Mouse (Mus musculus): ENCODE measurements at regions not wholly inside any gene's neighbourhood (a gene's known extent, or its start where the extent isn't known, plus 50 kb on each side); places are given as distances from the start of the nearest gene placed in this dataset.

DNA sequence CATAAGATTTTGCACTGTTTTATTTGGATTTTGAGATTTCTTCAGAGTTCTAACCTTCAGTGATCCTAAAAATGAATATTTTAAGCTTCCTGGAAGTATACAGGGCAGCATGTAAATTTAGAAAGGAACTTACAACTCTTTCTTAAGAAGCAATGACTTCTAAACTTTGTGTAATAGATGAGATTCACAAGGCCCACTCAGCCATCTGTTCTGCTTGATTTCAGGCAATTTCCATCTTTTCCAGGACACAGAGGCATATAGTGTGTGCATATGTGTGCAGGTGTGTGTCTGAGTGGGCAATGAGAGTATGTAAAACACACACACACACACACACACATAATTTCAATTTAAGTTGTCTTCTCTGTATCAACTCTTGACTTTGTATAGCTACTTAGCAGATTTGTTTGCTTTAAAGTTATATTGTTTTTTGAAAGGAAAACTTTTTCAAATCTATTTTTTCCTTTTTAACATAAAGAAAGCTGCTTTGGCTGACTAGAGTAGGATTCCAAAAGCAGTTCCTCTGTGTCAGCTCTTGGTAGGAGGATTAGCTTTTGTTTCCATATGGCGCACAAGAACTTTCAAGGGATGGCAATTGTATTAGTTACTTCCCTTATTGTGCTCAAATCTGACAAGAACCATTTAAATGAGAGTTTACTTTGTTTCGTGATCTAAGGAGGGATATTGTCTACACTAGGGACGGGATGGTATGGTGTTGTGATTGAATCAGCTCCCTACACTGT lies 387.6 kb downstream of the D3Ertd751e start:
- no peak for DNase-seq

DNA sequence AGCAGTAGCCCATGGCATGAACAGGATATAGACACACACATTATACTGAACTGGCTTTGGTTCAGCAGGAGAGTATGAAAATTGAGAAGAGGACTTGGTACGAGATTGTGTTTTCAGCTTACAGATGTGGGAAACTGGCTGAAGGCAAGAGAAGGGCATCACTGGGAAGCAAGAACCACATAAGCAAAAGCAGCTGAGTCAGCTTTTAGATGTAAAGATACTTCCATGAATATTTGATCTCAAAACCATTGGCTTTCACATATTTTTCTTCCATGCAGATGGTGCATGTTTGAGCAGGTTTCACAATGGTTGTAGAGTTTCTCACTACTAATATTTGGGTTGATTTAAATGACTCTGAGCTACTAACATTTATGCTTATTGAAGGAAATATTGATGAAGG lies 389.9 kb downstream of the D3Ertd751e start:
- DNase-seq: no peak

DNA sequence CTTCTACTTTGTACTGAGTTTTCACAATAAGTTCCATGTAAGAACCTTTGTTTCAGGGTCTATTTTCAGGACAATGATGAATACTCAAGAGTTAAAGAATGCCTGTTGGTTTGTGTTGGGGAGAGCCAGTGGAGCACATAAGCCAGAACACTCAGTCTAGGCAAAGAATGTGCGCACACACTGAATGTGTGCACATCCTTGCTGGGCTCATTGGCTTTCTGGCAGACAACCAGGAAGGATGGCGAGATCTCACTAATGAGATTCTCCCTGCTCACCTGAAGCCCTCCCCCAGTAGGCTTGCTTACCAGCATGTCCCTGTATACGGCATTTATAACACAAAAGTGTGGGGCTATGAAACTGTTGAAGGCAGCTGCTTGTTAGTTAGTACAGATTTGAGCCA lies 411.0 kb downstream of the D3Ertd751e start:
- DNase-seq: peak; percentile 43 to 59

DNA sequence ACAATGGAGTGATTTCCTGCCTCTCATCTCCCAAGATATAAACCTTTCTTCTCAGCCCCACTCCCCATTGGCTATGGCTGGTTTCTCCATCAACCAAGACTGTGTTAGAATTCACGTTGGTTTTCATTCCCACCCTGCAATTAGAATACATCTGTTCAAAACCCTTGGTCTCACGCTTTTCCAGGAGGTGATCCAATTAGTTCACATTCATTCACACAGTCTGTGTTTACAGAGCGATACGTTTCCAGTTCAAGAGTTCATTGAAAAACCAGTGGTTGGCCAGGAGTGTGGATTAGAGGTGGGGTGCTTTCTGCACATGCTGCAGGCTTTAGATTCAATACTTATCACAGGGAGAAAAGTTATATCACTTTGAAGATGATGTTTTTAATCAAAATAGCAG lies 412.5 kb downstream of the D3Ertd751e start:
- DNase-seq: no peak

DNA sequence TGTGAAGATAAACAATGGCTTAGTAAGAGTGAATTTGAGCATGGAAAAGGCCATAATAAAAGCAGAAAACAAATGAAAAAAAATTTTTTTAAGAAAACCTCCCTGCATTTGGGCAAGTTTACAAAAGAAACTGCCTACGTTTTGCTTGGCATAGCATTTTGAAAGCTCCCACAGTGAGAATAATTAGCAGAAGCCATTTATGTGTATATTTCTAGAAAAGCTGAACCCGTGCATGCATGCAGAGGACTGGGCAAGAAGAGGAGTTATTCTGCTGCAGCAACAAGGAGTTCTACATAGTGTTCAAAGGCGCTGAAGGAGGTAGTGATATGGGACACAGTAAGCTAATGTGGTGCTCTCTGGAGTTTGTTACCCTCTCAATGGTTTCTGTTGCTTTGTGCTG lies 421.3 kb downstream of the D3Ertd751e start:
- peak in 1 of 2 experiments; percentile 4 for DNase-seq

DNA sequence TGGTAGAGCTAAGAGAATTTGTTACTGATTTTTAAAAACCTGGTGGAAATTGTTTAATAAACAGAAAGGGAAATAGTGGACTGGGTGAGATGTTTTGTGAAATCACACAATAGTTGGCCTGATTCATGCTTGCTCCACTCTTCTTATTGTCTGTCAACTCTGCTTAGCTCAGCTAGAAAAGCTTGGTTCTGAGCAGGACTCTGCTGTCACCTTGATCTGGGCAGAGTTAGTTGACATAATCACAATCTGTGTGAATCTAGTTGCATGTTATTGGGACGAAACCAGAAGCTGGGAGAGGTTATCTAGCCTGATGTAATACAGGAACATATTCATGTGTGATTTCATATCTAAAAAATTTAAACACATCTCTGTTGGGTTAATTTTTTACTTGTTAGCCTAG lies 456.8 kb downstream of the D3Ertd751e start:
- peak; percentile 40 to 44 for DNase-seq

DNA sequence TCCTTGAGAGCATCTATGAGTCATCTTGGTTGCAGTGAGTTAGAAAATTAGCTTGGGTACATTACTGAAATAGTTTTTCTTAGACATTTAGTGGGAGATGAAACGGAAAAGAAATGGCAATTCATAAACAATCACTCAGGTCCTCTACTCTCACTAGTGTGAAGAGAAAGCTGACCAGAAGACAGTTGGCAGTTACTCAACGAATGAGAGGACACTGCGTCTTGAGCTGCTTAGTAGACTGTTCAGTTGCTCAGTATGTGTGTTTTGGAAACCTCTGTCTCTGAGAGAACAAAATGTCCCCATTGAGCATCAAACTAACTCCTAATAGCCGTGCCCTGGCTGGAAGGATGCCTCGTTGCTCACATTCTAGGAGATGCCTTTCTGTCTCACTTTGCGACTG lies 459.0 kb downstream of the D3Ertd751e start:
- no peak for DNase-seq

DNA sequence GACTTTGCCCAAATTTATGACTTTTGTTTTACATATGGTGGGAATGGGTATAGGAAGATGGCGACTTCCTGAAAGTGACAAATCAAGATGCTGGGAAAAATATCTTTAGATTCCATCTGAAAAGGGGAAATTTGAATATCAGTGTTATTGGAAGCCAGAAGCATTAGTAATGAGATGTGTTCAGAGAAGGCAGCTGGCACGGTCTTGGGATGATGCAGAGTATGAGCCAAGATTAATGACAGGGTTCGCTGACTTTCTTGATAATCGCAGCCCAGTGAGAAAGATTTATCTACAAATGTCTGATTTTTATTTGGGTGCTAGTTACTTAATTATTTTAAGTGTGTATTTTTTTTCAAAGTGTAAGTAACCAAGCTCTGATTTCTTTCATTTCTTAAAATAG lies 463.2 kb downstream of the D3Ertd751e start:
- peak; percentile 30 to 42 for DNase-seq

DNA sequence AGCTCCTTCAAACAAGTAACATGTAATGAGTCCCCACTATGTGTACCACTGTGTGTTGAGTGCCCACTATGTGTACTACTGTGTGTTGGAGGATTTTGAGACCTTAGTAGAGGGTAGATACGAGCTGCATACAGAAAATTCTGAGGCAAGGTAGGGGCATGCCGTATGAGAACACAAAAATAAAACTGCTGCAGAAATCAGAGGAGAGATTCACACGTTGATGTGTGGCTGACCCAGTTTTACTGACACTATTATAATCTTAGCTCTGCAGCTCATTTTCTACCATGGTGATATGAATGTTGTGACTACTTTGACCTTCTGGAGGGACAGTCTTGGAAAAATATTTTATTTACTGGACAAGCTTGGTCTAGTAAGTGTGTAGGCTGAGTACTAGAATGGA lies 469.0 kb downstream of the D3Ertd751e start:
- DNase-seq: no peak

DNA sequence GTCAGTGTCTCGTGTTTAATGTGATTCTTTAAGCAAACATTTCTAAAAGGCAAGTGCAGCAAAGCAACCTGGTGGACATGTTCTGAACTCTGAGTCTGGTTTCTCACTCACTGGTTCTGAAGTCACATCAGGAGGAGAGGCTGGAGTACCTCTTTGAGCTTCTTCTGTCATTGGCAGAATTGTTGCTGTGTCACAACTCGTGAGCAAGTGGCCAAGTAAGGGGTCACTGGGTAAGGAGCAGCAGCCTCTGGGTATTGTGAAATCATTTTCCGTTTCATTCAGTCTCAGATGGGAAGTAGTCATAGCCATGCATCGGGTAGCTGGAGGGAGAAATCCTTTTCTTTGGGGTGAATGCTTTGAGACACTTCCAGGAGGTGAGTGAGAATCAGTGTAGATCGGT lies 470.0 kb downstream of the D3Ertd751e start:
- no peak for DNase-seq

DNA sequence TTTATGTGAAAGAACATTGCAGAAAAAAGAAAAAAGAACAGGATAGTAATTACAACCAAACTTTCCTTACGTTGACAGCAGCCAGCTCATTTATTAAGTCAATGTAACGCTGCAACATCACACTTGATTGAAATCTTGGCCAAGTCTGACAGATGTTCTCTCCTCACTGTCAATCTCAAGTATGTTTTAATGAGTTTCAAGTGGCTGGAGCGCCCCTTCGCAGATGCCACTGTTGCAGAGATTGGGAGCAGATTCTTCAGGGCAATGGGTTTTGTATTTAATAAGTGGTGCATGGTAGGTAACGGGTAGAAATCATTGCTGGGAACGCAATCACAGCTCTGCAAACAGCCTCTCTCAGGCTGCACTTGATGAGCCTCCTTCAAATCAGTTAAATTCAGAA lies 470.8 kb downstream of the D3Ertd751e start:
- DNase-seq: no peak

DNA sequence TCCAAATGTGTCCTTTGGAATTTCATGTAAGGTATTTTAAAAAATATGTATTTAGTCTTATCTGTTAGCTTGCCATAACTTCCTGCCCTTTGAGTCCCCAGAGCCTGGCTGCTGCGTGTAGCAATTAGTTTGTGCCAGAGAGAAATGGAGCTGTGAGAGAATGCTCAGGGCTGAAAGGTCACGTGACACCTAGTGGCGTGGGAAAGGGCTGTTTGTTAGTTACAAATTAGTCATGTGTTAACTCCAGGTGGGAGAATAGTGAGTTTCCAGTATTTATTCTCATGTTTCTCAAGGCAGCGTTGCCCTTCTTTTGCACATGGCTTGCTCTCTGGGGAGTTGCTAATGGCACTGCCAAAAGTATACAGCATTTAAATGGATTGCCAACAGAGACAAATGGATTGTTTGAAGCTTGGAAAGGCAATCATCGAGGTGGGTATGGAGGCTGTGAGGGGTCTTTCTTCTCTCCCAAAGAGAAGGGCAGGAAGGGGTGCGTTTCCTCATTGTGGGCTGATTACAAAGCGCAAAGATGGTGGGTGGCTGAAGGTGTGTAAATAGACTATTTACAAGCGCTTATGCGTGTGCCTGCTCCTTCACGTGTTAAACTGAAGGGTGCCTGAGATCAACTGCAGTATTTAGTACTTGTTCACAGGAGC lies 472.3 kb downstream of the D3Ertd751e start:
- peak; percentile 23 to 34 for DNase-seq

DNA sequence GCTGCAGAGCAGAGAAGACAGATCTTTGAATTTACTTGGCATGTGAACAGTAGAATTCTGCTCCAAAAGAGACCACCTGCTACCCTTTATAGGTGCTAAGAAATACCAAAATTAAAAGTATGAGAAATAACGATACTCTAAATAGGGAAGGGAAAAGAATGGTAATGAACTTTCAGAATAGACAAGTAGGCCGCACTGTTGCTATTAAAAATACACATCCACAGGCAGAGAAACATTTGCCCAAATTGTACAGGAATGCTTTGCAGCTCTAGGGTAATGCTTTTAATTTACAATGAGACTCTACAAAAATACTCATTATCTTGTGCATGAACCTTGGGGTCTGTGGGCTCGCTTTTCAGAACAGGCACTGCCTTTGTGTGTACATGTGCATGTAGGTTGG lies 476.3 kb downstream of the D3Ertd751e start:
- no peak for DNase-seq

DNA sequence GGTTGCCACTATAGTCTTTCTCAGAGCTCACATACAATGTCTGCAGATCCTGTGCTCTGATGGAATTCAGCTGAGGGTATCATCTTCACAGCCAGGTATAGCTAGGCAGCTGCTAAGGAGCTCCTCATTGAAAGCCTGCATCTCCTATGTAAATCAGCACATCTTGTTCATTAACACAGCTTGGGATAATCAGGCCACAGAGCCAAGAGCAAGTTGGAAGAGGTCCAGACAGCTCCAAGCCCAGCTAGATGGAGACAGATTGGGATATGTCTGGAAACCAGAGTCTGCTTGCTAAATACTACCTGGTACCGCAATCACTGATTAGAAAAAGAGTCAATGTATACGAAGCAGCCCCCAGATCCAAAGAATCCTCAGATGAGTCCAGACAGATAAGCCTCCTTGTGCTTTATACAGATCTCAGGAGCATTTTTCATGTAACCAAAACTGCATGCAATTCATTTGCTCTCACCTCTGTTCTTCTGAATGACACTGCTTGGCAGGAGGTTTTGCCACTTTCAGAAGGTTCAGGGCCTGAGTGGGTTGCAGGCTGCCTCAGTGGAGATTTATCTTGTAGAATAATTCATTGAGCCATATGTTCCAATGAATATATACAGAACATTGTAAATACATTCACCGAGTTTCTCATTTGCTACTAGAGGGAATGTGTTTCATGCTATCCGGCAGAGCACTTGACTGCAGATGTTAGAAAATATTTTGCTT lies 485.4 kb downstream of the D3Ertd751e start:
- peak; percentile 88 to 90 for DNase-seq

DNA sequence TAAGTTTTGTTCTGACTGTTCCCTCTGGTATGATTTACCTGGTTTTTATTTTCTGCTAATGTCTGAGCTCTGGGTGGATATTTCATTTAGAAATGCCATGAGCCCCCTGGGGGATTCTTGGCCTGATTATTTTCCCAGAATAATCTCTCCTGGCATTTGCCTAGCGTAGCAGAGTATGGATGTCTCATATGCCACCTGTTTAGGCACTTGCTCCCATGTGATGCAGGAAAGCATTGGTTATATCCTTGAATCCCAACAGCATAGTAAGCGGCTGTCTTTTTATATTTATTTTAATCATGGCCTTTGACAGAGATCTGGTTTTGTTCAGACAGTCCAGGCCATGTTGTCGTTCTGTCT lies 486.0 kb downstream of the D3Ertd751e start:
- peak; percentile 60 to 70 for DNase-seq

DNA sequence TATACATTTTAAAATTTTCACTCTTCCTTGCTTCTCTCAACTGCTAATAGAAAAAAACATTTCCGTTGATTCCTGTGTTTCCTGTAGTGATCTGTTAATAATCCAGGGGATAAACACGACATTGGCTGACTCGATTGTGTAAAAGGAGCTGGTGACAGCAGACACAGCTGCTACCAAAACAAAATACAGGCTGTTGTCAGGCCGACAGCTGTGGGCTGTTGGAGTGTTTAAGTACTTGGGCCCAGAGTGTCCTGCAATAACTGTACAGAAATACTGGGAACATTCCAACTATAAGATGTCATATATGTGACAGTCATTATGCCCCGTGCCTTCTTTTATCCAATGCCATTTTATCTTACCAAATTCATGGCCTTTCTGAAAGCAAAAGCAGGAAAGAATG lies 489.9 kb downstream of the D3Ertd751e start:
- no peak for DNase-seq

DNA sequence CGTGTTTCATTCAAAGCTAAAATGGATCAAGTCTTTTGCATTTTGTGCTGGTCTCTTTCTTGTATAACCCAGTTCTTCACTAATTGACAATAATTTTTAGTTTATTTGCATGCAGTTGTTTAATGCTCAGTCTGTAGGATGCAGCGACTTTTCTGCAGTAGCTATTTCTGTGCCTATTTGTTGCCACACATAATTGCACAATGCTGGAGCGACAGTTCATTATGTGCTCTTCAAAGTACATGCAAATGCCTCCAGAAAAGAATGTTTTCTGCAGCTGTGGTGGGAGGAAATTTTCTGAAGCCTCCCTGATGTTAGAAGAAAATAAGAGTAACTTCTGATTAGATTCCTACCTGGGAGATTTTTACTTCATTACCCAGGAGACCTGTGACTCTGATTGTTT lies 491.3 kb downstream of the D3Ertd751e start:
- DNase-seq: no peak

DNA sequence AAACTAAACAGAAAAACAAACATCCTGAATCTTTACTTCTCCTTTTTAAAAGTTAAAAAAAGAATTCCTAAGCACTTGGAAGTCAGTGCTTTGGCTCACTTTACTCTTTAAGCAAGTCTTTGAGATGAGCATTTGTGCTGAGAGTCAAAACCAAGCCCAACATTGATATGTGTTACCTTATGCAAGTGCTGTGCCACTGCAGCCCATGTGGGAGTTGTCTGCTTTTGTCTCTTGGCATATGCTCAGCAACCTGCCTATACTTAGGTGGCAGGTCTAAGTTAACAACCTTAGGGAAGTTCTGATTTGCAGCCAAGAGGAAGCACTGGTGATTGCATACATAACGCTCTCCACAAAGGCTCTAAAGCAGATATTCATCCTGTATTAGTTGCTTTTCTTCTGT lies 493.1 kb downstream of the D3Ertd751e start:
- no peak for DNase-seq

All from cerebellum, postnatal 10 days (tissue).